In genomic region chr5:45472880-45473450, GRCm38 (mm10) we compare ENCODE assay signal across 14 mouse cellular contexts. TPM values are rescaled to one million over a fixed set of nuclear protein-coding genes. Genes with fewer than 3 reads are reported as not detected.
A peak's percentile ranks its signal among the peaks of the same experiment; 100 is the strongest.
DNase-seq lines count a peak whose midpoint lies in the region; ATAC-seq and TF ChIP-seq lines count a peak whose summit lies in the region.
"Had no signal": no experiment of that assay in that cellular context is flagged by ENCODE, and none has a peak within 500 bp of the region (broad histone marks: within the 10 kb centered on the region; RNA-seq: fewer than 3 reads in every experiment).

No protein-coding gene starts in this region.

- no peak overlapping the region for H3K4me2 ChIP-seq in stomach, embryonic 16.5 days (ENCODE audit: low read depth, low read length)
- H3K4me2 ChIP-seq in stomach, postnatal 0 days (replicated peaks; ENCODE audit: low read depth) = no peak overlapping the region
- no peak overlapping the region for H3K4me2 ChIP-seq in midbrain, postnatal 0 days (ENCODE audit: low read depth, low read length, poor library complexity, severe bottlenecking)

- H3K4me3 ChIP-seq in stomach, embryonic 16.5 days (replicated peaks; ENCODE audit: low read length) = no peak overlapping the region
- H3K4me3 ChIP-seq in stomach, postnatal 0 days (ENCODE audit: low read depth, low read length) = no peak overlapping the region
- H3K4me3 ChIP-seq in midbrain, postnatal 0 days (ENCODE audit: low read depth, low read length) = no peak overlapping the region

- no peaks in the 10 kb centered on the region for H3K36me3 ChIP-seq in stomach, embryonic 16.5 days (ENCODE audit: control insufficient read depth, insufficient read depth, low read length)
- no peaks in the 10 kb centered on the region for H3K36me3 ChIP-seq in stomach, postnatal 0 days (ENCODE audit: control insufficient read depth, insufficient read depth, low read length)
- no peaks in the 10 kb centered on the region for H3K36me3 ChIP-seq in midbrain, postnatal 0 days (ENCODE audit: insufficient read depth, low read length)
- H3K36me3 ChIP-seq: G1E had no signal

- no peaks in the 10 kb centered on the region for H3K9me3 ChIP-seq in stomach, embryonic 16.5 days (replicated peaks; ENCODE audit: control insufficient read depth, low read length)
- H3K9me3 ChIP-seq in stomach, postnatal 0 days (ENCODE audit: control insufficient read depth, low read length) = no peaks in the 10 kb centered on the region
- H3K9me3 ChIP-seq in midbrain, postnatal 0 days (ENCODE audit: low read length) = no peaks in the 10 kb centered on the region
- H3K9me3 ChIP-seq: G1E had no signal

- H3K9ac ChIP-seq in stomach, embryonic 16.5 days (ENCODE audit: low read length) = no peak overlapping the region
- no peak overlapping the region for H3K9ac ChIP-seq in stomach, postnatal 0 days (ENCODE audit: low read length)
- no peak overlapping the region for H3K9ac ChIP-seq in midbrain, postnatal 0 days (replicated peaks; ENCODE audit: low read length, poor library complexity, severe bottlenecking)

- TF ChIP-seq CTCF in stomach, postnatal 0 days (IDR thresholded peaks at IDR 0.05; ENCODE audit: low read depth) = no peak
- TF ChIP-seq CTCF in midbrain, postnatal 0 days (IDR thresholded peaks at IDR 0.05) = no peak

- peak; percentile 85 for DNase-seq in heart, adult 11 months
- DNase-seq in heart, postnatal 4 days = no peak
- DNase-seq in stomach, postnatal 0 days (ENCODE audit: low spot score) = no peak
- DNase-seq in layer of hippocampus, adult 9-11 months = peak; percentile 88
- DNase-seq in left cerebral cortex, postnatal 36 days (ENCODE audit: low spot score in 2 of 2) = no peak
- DNase-seq in midbrain, postnatal 0 days (ENCODE audit: low spot score) = no peak
- DNase-seq: thymus, postnatal 4 days had no signal

- intact Hi-C loops in left cerebral cortex, postnatal 36 days (cut with DNase I) = loop anchor here (5.0 kb wide), 1 partner anchor 59 kb away; no protein-coding TSS in a partner anchor

- no peaks in the 10 kb centered on the region for H3K4me1 ChIP-seq in stomach, embryonic 16.5 days (ENCODE audit: control insufficient read depth, insufficient read depth, low read length)
- no peaks in the 10 kb centered on the region for H3K4me1 ChIP-seq in stomach, postnatal 0 days (replicated peaks; ENCODE audit: control insufficient read depth, insufficient read depth)
- no peaks in the 10 kb centered on the region for H3K4me1 ChIP-seq in midbrain, postnatal 0 days (ENCODE audit: insufficient read depth, low read length)

- no peak overlapping the region for H3K27ac ChIP-seq in stomach, embryonic 16.5 days (ENCODE audit: low read length)
- H3K27ac ChIP-seq in stomach, postnatal 0 days (replicated peaks) = no peak overlapping the region
- no peak overlapping the region for H3K27ac ChIP-seq in midbrain, postnatal 0 days (ENCODE audit: low read depth, low read length)

- H3K27me3 ChIP-seq in stomach, embryonic 16.5 days (ENCODE audit: control insufficient read depth, insufficient read depth, low read length) = no peaks in the 10 kb centered on the region
- H3K27me3 ChIP-seq in stomach, postnatal 0 days (ENCODE audit: control insufficient read depth, insufficient read depth, low read length) = no peaks in the 10 kb centered on the region
- 0 out of 2 replicates have a peak, but pooled peaks cover 4% of the 10 kb centered on the region for H3K27me3 ChIP-seq in midbrain, postnatal 0 days (ENCODE audit: insufficient read depth, low read length)

- no peak for TF ChIP-seq EP300 in stomach, postnatal 0 days (optimal IDR thresholded peaks at IDR 0.05)

- WGBS in stomach, embryonic 16.5 days = 28% methylated on average over 7 of the region's 7 CpGs
- 28% methylated on average over 7 of the region's 7 CpGs for WGBS in stomach, postnatal 0 days
- WGBS in midbrain, postnatal 0 days = 46% methylated on average over 7 of the region's 7 CpGs

- 0 out of 2 replicates have a peak, but pooled peaks have one; percentile 7 for ATAC-seq in stomach, embryonic 16.5 days (ENCODE audit: insufficient read depth, low FRiP score)
- no peak for ATAC-seq in stomach, postnatal 0 days (ENCODE audit: low FRiP score, low TSS enrichment)
- ATAC-seq in CD4-positive, CD25-positive, alpha-beta regulatory T cell, adult 4 months = no peak
- no peak for ATAC-seq in midbrain, postnatal 0 days (ENCODE audit: low FRiP score)

RNA-seq across cellular contexts. Expression of gene Clrn2, which starts 19.4 kb away (rescaled TPM):
- total RNA-seq in heart, postnatal 4 days (2021) = not detected
- polyA plus RNA-seq in stomach, embryonic 16.5 days (2015; fragmentation: Nextera tagmentation; extraction: Ambion mirVana) = not detected in 2 replicates
- polyA plus RNA-seq in stomach, postnatal 0 days (2015; fragmentation: Nextera tagmentation; extraction: Ambion mirVana) = not detected in 2 replicates
- polyA plus RNA-seq in CD4-positive, CD25-positive, alpha-beta regulatory T cell, adult 4 months (2017; shearing (Covaris generic)) = not detected
- total RNA-seq in left cerebral cortex, postnatal 36 days (2021) = 1 to 10 TPM in 1 of 2 experiments, under 1 TPM in 1; 0.91 to 1.2 TPM
- total RNA-seq in midbrain, postnatal 0 days (2014; rRNA removed) = 0.27 TPM in 1 of 2 replicates, not detected in the other
- not detected in 2 replicates for polyA plus RNA-seq in midbrain, postnatal 0 days (2015; fragmentation: Nextera tagmentation; extraction: Ambion mirVana)
- polyA plus RNA-seq: G1E; heart, embryonic 14.5 days; intestine, embryonic 14.5 days; limb, embryonic 11.5 days; spleen, adult 2 months had no signal

RNA-seq across cellular contexts. Expression of gene Lap3, which starts 20.2 kb away (rescaled TPM):
- total RNA-seq in heart, postnatal 4 days (2021) = 10 to 100 TPM; 74.3 to 92.5 TPM
- 86.7 and 88.2 TPM in 2 replicates for polyA plus RNA-seq in stomach, embryonic 16.5 days (2015; fragmentation: Nextera tagmentation; extraction: Ambion mirVana)
- 58.4 and 63.2 TPM in 2 replicates for polyA plus RNA-seq in stomach, postnatal 0 days (2015; fragmentation: Nextera tagmentation; extraction: Ambion mirVana)
- 10 to 100 TPM; 22.2 to 30.2 TPM for polyA plus RNA-seq in CD4-positive, CD25-positive, alpha-beta regulatory T cell, adult 4 months (2017; shearing (Covaris generic))
- 10 to 100 TPM; 50.4 to 53.7 TPM for total RNA-seq in left cerebral cortex, postnatal 36 days (2021)
- total RNA-seq in midbrain, postnatal 0 days (2014; rRNA removed) = 20.9 and 23.9 TPM in 2 replicates
- 27.7 and 29.7 TPM in 2 replicates for polyA plus RNA-seq in midbrain, postnatal 0 days (2015; fragmentation: Nextera tagmentation; extraction: Ambion mirVana)

RNA-seq across cellular contexts. Expression of gene Qdpr, which starts 22.9 kb away (rescaled TPM):
- 10 to 100 TPM; 72.7 to 81.2 TPM for total RNA-seq in heart, postnatal 4 days (2021)
- polyA plus RNA-seq in stomach, embryonic 16.5 days (2015; fragmentation: Nextera tagmentation; extraction: Ambion mirVana) = 124 and 145 TPM in 2 replicates
- 91.4 and 98.2 TPM in 2 replicates for polyA plus RNA-seq in stomach, postnatal 0 days (2015; fragmentation: Nextera tagmentation; extraction: Ambion mirVana)
- polyA plus RNA-seq in CD4-positive, CD25-positive, alpha-beta regulatory T cell, adult 4 months (2017; shearing (Covaris generic)) = 10 to 100 TPM; 51.4 to 58.5 TPM
- 100 to 1,000 TPM; 111 to 158 TPM for total RNA-seq in left cerebral cortex, postnatal 36 days (2021)
- total RNA-seq in midbrain, postnatal 0 days (2014; rRNA removed) = 37.3 and 40.0 TPM in 2 replicates
- polyA plus RNA-seq in midbrain, postnatal 0 days (2015; fragmentation: Nextera tagmentation; extraction: Ambion mirVana) = 139 and 147 TPM in 2 replicates

RNA-seq across cellular contexts. Expression of gene Med28, which starts 47.1 kb away (rescaled TPM):
- total RNA-seq in heart, postnatal 4 days (2021) = 10 to 100 TPM; 53.6 to 60.3 TPM
- 186 and 194 TPM in 2 replicates for polyA plus RNA-seq in stomach, embryonic 16.5 days (2015; fragmentation: Nextera tagmentation; extraction: Ambion mirVana)
- polyA plus RNA-seq in stomach, postnatal 0 days (2015; fragmentation: Nextera tagmentation; extraction: Ambion mirVana) = 160 and 169 TPM in 2 replicates
- 100 to 1,000 TPM; 181 to 256 TPM for polyA plus RNA-seq in CD4-positive, CD25-positive, alpha-beta regulatory T cell, adult 4 months (2017; shearing (Covaris generic))
- total RNA-seq in left cerebral cortex, postnatal 36 days (2021) = 100 to 1,000 TPM in 1 of 2 experiments, 10 to 100 TPM in 1; 98.5 to 101 TPM
- total RNA-seq in midbrain, postnatal 0 days (2014; rRNA removed) = 45.6 and 60.1 TPM in 2 replicates
- 247 and 253 TPM in 2 replicates for polyA plus RNA-seq in midbrain, postnatal 0 days (2015; fragmentation: Nextera tagmentation; extraction: Ambion mirVana)

Comparison
In these comparisons a context has a peak if more than half of its experiments do, and no peak if none do; other contexts are left out.
1. DNase-seq: peak in heart, adult 11 months (single experiment) and layer of hippocampus, adult 9-11 months (single experiment); none in heart, postnatal 4 days (single experiment), stomach, postnatal 0 days (single experiment), left cerebral cortex, postnatal 36 days (0 of 2) and midbrain, postnatal 0 days (single experiment).